Mouse (Mus musculus): ENCODE results near the gene Atp1a1. TPM values are rescaled to one million over a fixed set of nuclear protein-coding genes. Genes with fewer than 3 reads are reported as not detected.

The Atp1a1 gene
- polyA plus RNA-seq, 1 experiment from 2014 or later = 132 TPM

DNA sequence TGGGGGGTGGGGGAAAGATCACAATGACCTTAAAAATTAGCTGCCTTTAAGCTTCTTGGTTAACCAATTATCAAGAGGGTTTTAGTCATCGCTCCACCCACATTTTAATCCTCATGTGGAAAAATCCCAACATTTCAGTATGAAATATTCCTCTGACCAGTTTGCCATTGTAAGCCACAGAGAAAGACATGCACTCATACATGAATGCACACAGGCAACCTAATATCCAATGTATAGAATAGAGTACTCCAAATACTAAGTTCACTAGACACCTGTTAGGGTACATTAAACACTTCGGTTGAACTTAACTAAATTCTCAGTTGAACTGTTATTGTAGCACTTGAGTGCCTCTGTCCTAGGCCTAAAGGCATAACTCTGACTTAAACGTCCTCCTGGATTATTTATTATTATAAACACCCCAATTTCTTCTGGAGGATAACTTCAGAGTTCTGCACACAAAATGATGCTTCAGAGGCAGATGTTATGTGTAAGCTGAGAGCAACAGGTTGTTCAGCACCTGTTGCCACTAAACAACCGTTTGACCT, 1.9 kb downstream of the Atp1a1 start:
- no peak for DNase-seq (ENCODE audit: low spot score)
- ATAC-seq (ENCODE audit: low FRiP score, low TSS enrichment) = no peak
- TF ChIP-seq CTCF (IDR thresholded peaks at IDR 0.05; ENCODE audit: low read depth) = no peak
- no peak for TF ChIP-seq EP300 (optimal IDR thresholded peaks at IDR 0.05)
- H3K9ac ChIP-seq (ENCODE audit: low read length) = peak overlapping the region; percentile 98; the same call in 1 of the 2 replicates
- H3K4me1 ChIP-seq (replicated peaks; ENCODE audit: control insufficient read depth, insufficient read depth) = peaks cover 10% of the 10 kb centered on the region; the same call in 1 of the 2 replicates
- H3K36me3 ChIP-seq (ENCODE audit: control insufficient read depth, insufficient read depth, low read length) = no peaks in the 10 kb centered on the region
- no peaks in the 10 kb centered on the region for H3K27me3 ChIP-seq (ENCODE audit: control insufficient read depth, insufficient read depth, low read length)
- H3K4me2 ChIP-seq (replicated peaks; ENCODE audit: low read depth) = peak overlapping the region; percentile 92
- H3K9me3 ChIP-seq (ENCODE audit: control insufficient read depth, low read length) = no peaks in the 10 kb centered on the region
- peak overlapping the region; percentile 97; the same call in 1 of the 2 replicates for H3K4me3 ChIP-seq (ENCODE audit: low read depth, low read length)
- H3K27ac ChIP-seq (replicated peaks) = peak overlapping the region; percentile 100; the same call in 1 of the 2 replicates
- 48% methylated on average over 4 of the region's 4 CpGs for WGBS

GRCm38 (mm10) chr3:101601687-101602086, 2.8 kb downstream of the Atp1a1 start:
- no peaks in the 10 kb centered on the region for H3K27me3 ChIP-seq (ENCODE audit: control insufficient read depth, insufficient read depth, low read length)
- H3K36me3 ChIP-seq (ENCODE audit: control insufficient read depth, insufficient read depth, low read length) = no peaks in the 10 kb centered on the region
- H3K27ac ChIP-seq (replicated peaks) = peak overlapping the region; percentile 61
- H3K4me2 ChIP-seq (replicated peaks; ENCODE audit: low read depth) = peak overlapping the region; percentile 92
- TF ChIP-seq EP300 (optimal IDR thresholded peaks at IDR 0.05) (no peak), CTCF (IDR thresholded peaks at IDR 0.05; ENCODE audit: low read depth) (peak; percentile 25; the same call in 1 of the 2 replicates)
- peak; percentile 30 for DNase-seq (ENCODE audit: low spot score)
- peak overlapping the region; percentile 19; the same call in 1 of the 2 replicates for H3K9ac ChIP-seq (ENCODE audit: low read length)
- H3K9me3 ChIP-seq (ENCODE audit: control insufficient read depth, low read length) = no peaks in the 10 kb centered on the region
- no peak for ATAC-seq (ENCODE audit: low FRiP score, low TSS enrichment)
- H3K4me3 ChIP-seq (ENCODE audit: low read depth, low read length) = 0 out of 2 replicates have a peak overlapping the region, but pooled peaks have one; percentile 3
- peaks cover 13% of the 10 kb centered on the region; the same call in 1 of the 2 replicates for H3K4me1 ChIP-seq (replicated peaks; ENCODE audit: control insufficient read depth, insufficient read depth)
- WGBS = 39% methylated on average over 4 of the region's 4 CpGs

GRCm38 (mm10) chr3:101601003-101601525, 3.4 kb downstream of the Atp1a1 start:
- Histone ChIP-seq H3K9me3 (ENCODE audit: control insufficient read depth, low read length) (no peaks in the 10 kb centered on the region), H3K4me1 (replicated peaks; ENCODE audit: control insufficient read depth, insufficient read depth) (peaks cover 17% of the 10 kb centered on the region; the same call in 1 of the 2 replicates), H3K9ac (ENCODE audit: low read length) (peak overlapping the region; percentile 23; the same call in 1 of the 2 replicates), H3K4me2 (replicated peaks; ENCODE audit: low read depth) (peak overlapping the region; percentile 92), H3K27me3 (ENCODE audit: control insufficient read depth, insufficient read depth, low read length) (no peaks in the 10 kb centered on the region), H3K36me3 (ENCODE audit: control insufficient read depth, insufficient read depth, low read length) (no peaks in the 10 kb centered on the region; the same call in 1 of the 2 replicates), H3K27ac (replicated peaks) (peak overlapping the region; percentile 80), H3K4me3 (ENCODE audit: low read depth, low read length) (0 out of 2 replicates have a peak overlapping the region, but pooled peaks have one; percentile 6)
- 45% methylated on average over 8 of the region's 8 CpGs for WGBS
- no peak for TF ChIP-seq CTCF (IDR thresholded peaks at IDR 0.05; ENCODE audit: low read depth)
- no peak for TF ChIP-seq EP300 (optimal IDR thresholded peaks at IDR 0.05)
- DNase-seq (ENCODE audit: low spot score) (peak; percentile 14), ATAC-seq (ENCODE audit: low FRiP score, low TSS enrichment) (no peak)

DNA sequence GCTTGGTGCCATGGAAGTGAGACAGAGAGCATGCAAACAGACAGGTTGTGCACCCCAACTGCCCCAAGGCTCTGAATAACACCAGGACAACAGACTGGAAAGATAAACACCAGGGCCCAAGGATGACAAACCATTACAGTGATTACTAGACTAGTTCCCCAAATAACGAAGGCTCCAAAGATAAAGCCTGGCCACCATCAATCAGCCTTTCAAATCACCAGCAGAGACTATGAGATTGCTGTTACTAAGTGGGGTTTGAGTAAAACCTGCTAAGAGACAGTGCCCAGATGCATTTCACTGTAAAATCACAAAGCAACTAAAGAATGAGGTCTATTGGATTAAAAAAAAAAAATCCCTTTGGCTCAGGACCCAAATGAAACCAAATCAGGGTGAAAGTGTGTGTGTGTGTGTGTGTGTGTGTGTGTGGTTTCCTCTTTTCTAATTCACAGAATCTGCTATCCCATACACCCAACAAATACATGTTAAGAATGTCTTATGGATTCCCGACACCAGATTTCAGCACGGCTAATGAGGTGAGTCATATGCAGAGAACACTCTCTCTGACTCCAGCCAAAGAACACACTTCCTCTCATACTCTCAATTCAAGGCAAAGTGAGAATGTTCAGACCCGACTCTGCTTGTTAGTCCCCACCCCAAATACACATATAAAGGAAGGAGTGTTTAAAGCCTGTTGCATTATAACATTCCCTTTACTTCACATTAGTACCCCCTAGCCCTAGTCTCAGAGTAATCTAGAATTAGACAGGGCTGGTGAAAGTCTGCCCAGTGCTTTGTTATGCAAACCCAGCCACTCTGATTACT, 4.4 kb downstream of the Atp1a1 start:
- TF ChIP-seq EP300 (optimal IDR thresholded peaks at IDR 0.05) (no peak), CTCF (IDR thresholded peaks at IDR 0.05; ENCODE audit: low read depth) (no peak)
- Histone ChIP-seq H3K9me3 (ENCODE audit: control insufficient read depth, low read length) (no peaks in the 10 kb centered on the region), H3K27me3 (ENCODE audit: control insufficient read depth, insufficient read depth, low read length) (no peaks in the 10 kb centered on the region), H3K4me3 (ENCODE audit: low read depth, low read length) (0 out of 2 replicates have a peak overlapping the region, but pooled peaks have one; percentile 6), H3K4me2 (replicated peaks; ENCODE audit: low read depth) (peak overlapping the region; percentile 92), H3K36me3 (ENCODE audit: control insufficient read depth, insufficient read depth, low read length) (no peaks in the 10 kb centered on the region; the same call in 1 of the 2 replicates), H3K4me1 (replicated peaks; ENCODE audit: control insufficient read depth, insufficient read depth) (peaks cover 18% of the 10 kb centered on the region; the same call in 1 of the 2 replicates), H3K9ac (ENCODE audit: low read length) (no peak overlapping the region), H3K27ac (replicated peaks) (peak overlapping the region; percentile 80)
- DNase-seq (ENCODE audit: low spot score) (peak; percentile 44), ATAC-seq (ENCODE audit: low FRiP score, low TSS enrichment) (peak; percentile 18; the same call in 1 of the 2 replicates)
- 4% methylated on average over 4 of the region's 4 CpGs for WGBS

DNA sequence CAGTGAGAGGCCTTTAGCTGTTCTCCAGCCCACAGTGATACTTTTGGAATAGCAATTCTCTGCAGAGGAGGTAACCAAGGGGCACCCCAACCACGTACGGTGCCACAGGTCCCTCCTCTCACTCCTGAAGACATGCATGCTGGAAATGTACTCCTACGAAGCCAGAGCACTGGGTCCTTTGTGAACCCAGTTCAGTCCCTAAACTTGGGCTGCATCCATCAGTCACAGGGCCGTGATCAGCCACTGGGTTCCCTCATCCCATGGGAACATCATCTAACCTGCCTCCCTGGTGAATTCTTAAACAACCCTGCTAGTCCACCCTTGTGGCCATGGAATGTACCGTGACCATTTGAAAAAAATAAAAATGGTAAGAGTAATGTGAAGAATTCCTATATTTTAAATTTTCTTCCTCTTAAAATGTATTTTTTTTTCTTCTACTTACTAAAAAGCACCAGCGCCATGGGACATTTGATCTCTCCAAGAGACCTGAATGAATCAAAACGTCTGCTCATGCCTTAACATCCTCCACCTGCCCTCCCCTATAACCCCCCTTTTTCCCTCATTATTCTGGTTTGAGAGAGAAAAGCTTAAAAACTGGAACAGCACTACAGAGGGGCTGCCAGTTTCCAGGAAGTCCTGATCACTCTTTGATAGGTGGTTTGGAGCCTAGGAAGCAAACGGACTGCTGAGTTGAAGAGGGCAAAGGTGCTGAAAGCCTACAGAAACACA, 5.1 kb downstream of the Atp1a1 start:
- Histone ChIP-seq H3K9ac (ENCODE audit: low read length) (no peak overlapping the region), H3K36me3 (ENCODE audit: control insufficient read depth, insufficient read depth, low read length) (no peaks in the 10 kb centered on the region; the same call in 1 of the 2 replicates), H3K4me1 (replicated peaks; ENCODE audit: control insufficient read depth, insufficient read depth) (peaks cover 19% of the 10 kb centered on the region; the same call in 1 of the 2 replicates), H3K4me3 (ENCODE audit: low read depth, low read length) (no peak overlapping the region), H3K27me3 (ENCODE audit: control insufficient read depth, insufficient read depth, low read length) (no peaks in the 10 kb centered on the region), H3K4me2 (replicated peaks; ENCODE audit: low read depth) (no peak overlapping the region), H3K9me3 (ENCODE audit: control insufficient read depth, low read length) (no peaks in the 10 kb centered on the region), H3K27ac (replicated peaks) (peak overlapping the region; percentile 80)
- WGBS = 65% methylated on average over 8 of the region's 8 CpGs
- ATAC-seq (ENCODE audit: low FRiP score, low TSS enrichment) = no peak
- TF ChIP-seq CTCF (IDR thresholded peaks at IDR 0.05; ENCODE audit: low read depth) (no peak), EP300 (optimal IDR thresholded peaks at IDR 0.05) (no peak)
- DNase-seq (ENCODE audit: low spot score) = no peak
